Comparison of ENCODE assay signal across 8 mouse cellular contexts in genomic region chr11:5059704-5060156, GRCm38 (mm10). TPM values are rescaled to one million over a fixed set of nuclear protein-coding genes. Genes with fewer than 3 reads are reported as not detected.
DNase-seq lines count a peak whose midpoint lies in the region; ATAC-seq and TF ChIP-seq lines count a peak whose summit lies in the region.

No protein-coding gene starts in this region.

- no peak overlapping the region for H3K9ac ChIP-seq in intestine, embryonic 14.5 days (ENCODE audit: low read length)
- no peak overlapping the region for H3K9ac ChIP-seq in intestine, embryonic 15.5 days
- no peak overlapping the region for H3K9ac ChIP-seq in CH12.LX (ENCODE audit: insufficient read depth, low read depth)
- no peak overlapping the region for H3K9ac ChIP-seq in limb, embryonic 13.5 days

- no peak overlapping the region for H3K27ac ChIP-seq in intestine, embryonic 14.5 days (ENCODE audit: low read depth)
- H3K27ac ChIP-seq in intestine, embryonic 15.5 days = no peak overlapping the region
- H3K27ac ChIP-seq in CH12.LX (ENCODE audit: insufficient read depth, low read depth) = no peak overlapping the region
- no peak overlapping the region for H3K27ac ChIP-seq in heart, embryonic 10.5 days
- no peak overlapping the region for H3K27ac ChIP-seq in limb, embryonic 13.5 days

- peaks cover 86% of the 10 kb centered on the region for H3K27me3 ChIP-seq in intestine, embryonic 14.5 days (replicated peaks; ENCODE audit: control insufficient read depth, insufficient read depth, low read length)
- peaks cover 66% of the 10 kb centered on the region for H3K27me3 ChIP-seq in intestine, embryonic 15.5 days (replicated peaks)
- H3K27me3 ChIP-seq in CH12.LX (replicated peaks) = peaks cover 24% of the 10 kb centered on the region
- H3K27me3 ChIP-seq in heart, embryonic 10.5 days (ENCODE audit: insufficient read depth, poor library complexity, severe bottlenecking) = peaks cover 99% of the 10 kb centered on the region
- H3K27me3 ChIP-seq in limb, embryonic 13.5 days = peaks cover 99% of the 10 kb centered on the region

- in situ Hi-C loops in CH12.LX (cut with MboI; ENCODE audit: low pct_ligation_motif_present, low pct_unique_long_range_greater_than_20kb, low sequenced_read_pairs) = loop anchor here (5.0 kb wide), 1 partner anchor 38 kb away; the partner anchor contains the start of genes Ewsr1 and Rhbdd3

- TF ChIP-seq RAD21 in CH12.LX (IDR thresholded peaks at IDR 0.05; ENCODE audit: low read depth, low read length) = no peak; the same call in 1 of the 2 replicates

- TF ChIP-seq CTCF in CH12.LX (conservative IDR thresholded peaks at IDR 0.05 in 1 of 2, IDR thresholded peaks at IDR 0.05 in 1 of 2; ENCODE audit: low read depth in 2 of 2, low read length in 2 of 2) = peak; percentile 73 to 83

- DNase-seq in intestine, embryonic 14.5 days (ENCODE audit: low spot score) = peak; percentile 70
- DNase-seq in CH12.LX (ENCODE audit: extremely low read depth) = no peak
- peak; percentile 35 for DNase-seq in adrenal gland, postnatal 25 days
- no peak for DNase-seq in heart, embryonic 10.5 days (ENCODE audit: low spot score)
- DNase-seq in retina, embryonic 14.5 days (ENCODE audit: low spot score) = peak; percentile 74
- DNase-seq in Muller cell, postnatal 12 days (ENCODE audit: inconsistent ontology term) = no peak

- no peak for TF ChIP-seq POLR2A in CH12.LX (IDR thresholded peaks at IDR 0.05; ENCODE audit: low read depth, low read length)

- H3K4me1 ChIP-seq in intestine, embryonic 14.5 days (replicated peaks; ENCODE audit: control insufficient read depth, insufficient read depth, low read length) = peaks cover 30% of the 10 kb centered on the region
- peaks cover 57% of the 10 kb centered on the region for H3K4me1 ChIP-seq in intestine, embryonic 15.5 days (replicated peaks)
- peaks cover 45 to 88% of the 10 kb centered on the region in 2 experiments for H3K4me1 ChIP-seq in CH12.LX (ENCODE audit: control insufficient read depth in 1 of 2, insufficient read depth in 2 of 2)
- peaks cover 77% of the 10 kb centered on the region for H3K4me1 ChIP-seq in heart, embryonic 10.5 days
- peaks cover 87% of the 10 kb centered on the region for H3K4me1 ChIP-seq in limb, embryonic 13.5 days

- TF ChIP-seq EP300 in CH12.LX (IDR thresholded peaks at IDR 0.05; ENCODE audit: low read length) = no peak

- no peaks in the 10 kb centered on the region for H3K79me2 ChIP-seq in CH12.LX (replicated peaks; ENCODE audit: control insufficient read depth, extremely low read depth, insufficient read depth, poor library complexity, severe bottlenecking)

- H3K36me3 ChIP-seq in intestine, embryonic 14.5 days (ENCODE audit: control insufficient read depth, insufficient read depth, low read length) = no peaks in the 10 kb centered on the region
- no peaks in the 10 kb centered on the region for H3K36me3 ChIP-seq in intestine, embryonic 15.5 days
- H3K36me3 ChIP-seq in CH12.LX (replicated peaks in 1 of 2; ENCODE audit: control insufficient read depth in 1 of 2, insufficient read depth in 1 of 2, low read length in 1 of 2) = peaks cover 0 to 14% of the 10 kb centered on the region in 2 experiments
- H3K36me3 ChIP-seq in heart, embryonic 10.5 days = 0 out of 2 replicates have a peak, but pooled peaks cover 8% of the 10 kb centered on the region
- peaks cover 11% of the 10 kb centered on the region; the same call in 1 of the 2 replicates for H3K36me3 ChIP-seq in limb, embryonic 13.5 days

- ATAC-seq in intestine, embryonic 14.5 days (replicated peaks; ENCODE audit: low FRiP score, low TSS enrichment, low read depth) = no peak
- no peak for ATAC-seq in intestine, embryonic 15.5 days
- no peak for ATAC-seq in limb, embryonic 13.5 days (ENCODE audit: low FRiP score, low read depth)

- dilution Hi-C loops in CH12.LX (cut with MboI; ENCODE audit: extremely low pct_ligation_motif_present, extremely low pct_unique_long_range_greater_than_20kb, low sequenced_read_pairs) = no loop called here

- no peak overlapping the region for H3K4me2 ChIP-seq in intestine, embryonic 14.5 days (ENCODE audit: low read length)
- H3K4me2 ChIP-seq in intestine, embryonic 15.5 days (replicated peaks) = no peak overlapping the region
- no peak overlapping the region for H3K4me2 ChIP-seq in CH12.LX (ENCODE audit: insufficient read depth, low read depth, poor library complexity, severe bottlenecking)
- peak overlapping the region; percentile 94 for H3K4me2 ChIP-seq in limb, embryonic 13.5 days (replicated peaks)

- H3K4me3 ChIP-seq in intestine, embryonic 14.5 days (ENCODE audit: low read depth, low read length) = no peak overlapping the region
- H3K4me3 ChIP-seq in intestine, embryonic 15.5 days (replicated peaks) = no peak overlapping the region
- no peak overlapping the region for H3K4me3 ChIP-seq in CH12.LX (replicated peaks in 1 of 3; ENCODE audit: low read depth in 2 of 3, low read length in 2 of 3, poor library complexity in 1 of 3)
- H3K4me3 ChIP-seq in heart, embryonic 10.5 days = 0 out of 2 replicates have a peak overlapping the region, but pooled peaks have one; percentile 25
- peak overlapping the region; percentile 56 for H3K4me3 ChIP-seq in limb, embryonic 13.5 days

- H3K9me3 ChIP-seq in intestine, embryonic 14.5 days (ENCODE audit: control insufficient read depth, low read length) = no peaks in the 10 kb centered on the region
- no peaks in the 10 kb centered on the region for H3K9me3 ChIP-seq in intestine, embryonic 15.5 days
- H3K9me3 ChIP-seq in CH12.LX (replicated peaks; ENCODE audit: low read length) = no peaks in the 10 kb centered on the region
- H3K9me3 ChIP-seq in heart, embryonic 10.5 days = peaks cover 2% of the 10 kb centered on the region; the same call in 1 of the 2 replicates
- H3K9me3 ChIP-seq in limb, embryonic 13.5 days = no peaks in the 10 kb centered on the region

- 14% methylated on average over 27 of the region's 27 CpGs for WGBS in intestine, embryonic 14.5 days
- 22% methylated on average over 27 of the region's 27 CpGs for WGBS in intestine, embryonic 15.5 days
- 11% methylated on average over 27 of the region's 27 CpGs for WGBS in heart, embryonic 10.5 days
- 9% methylated on average over 27 of the region's 27 CpGs for WGBS in limb, embryonic 13.5 days

TF ChIP-seq in CH12.LX, 34 proteins besides CTCF, POLR2A, EP300 and RAD21:
- no peak for TF ChIP-seq ELF1 (IDR thresholded peaks at IDR 0.05; ENCODE audit: low read depth, low read length)
- TF ChIP-seq BHLHE40 (IDR thresholded peaks at IDR 0.05; ENCODE audit: low read depth, low read length) = 0 out of 2 replicates have a peak, but pooled peaks have one; percentile 3

RNA-seq across cellular contexts. Expression of gene Rasl10a, which starts 1.8 kb away (rescaled TPM):
- polyA plus RNA-seq in intestine, embryonic 14.5 days (2014; fragmentation: Nextera tagmentation; extraction: Ambion mirVana) = 1.1 and 1.9 TPM in 2 replicates
- polyA plus RNA-seq in intestine, embryonic 15.5 days (2015; fragmentation: Nextera tagmentation; extraction: Ambion mirVana) = 0.68 and 0.90 TPM in 2 replicates
- total RNA-seq in CH12.LX (2012; rRNA removed) (6.5 and 9.1 TPM in 2 replicates), CH12.LX (2014; rRNA removed) (2.1 and 3.0 TPM in 2 replicates)
- polyA plus RNA-seq in CH12.LX (2012; ENCODE audit: insufficient read length, low read depth) = 6.3 and 7.5 TPM in 2 replicates
- total RNA-seq in adrenal gland, postnatal 25 days (2021) = 0.39 TPM in 1 of 2 replicates, not detected in the other
- polyA plus RNA-seq in heart, embryonic 10.5 days (2016; fragmentation: Nextera tagmentation; extraction: Ambion mirVana) = 1.1 and 1.4 TPM in 2 replicates
- 4.2 and 5.2 TPM in 2 replicates for polyA plus RNA-seq in limb, embryonic 13.5 days (2015; fragmentation: Nextera tagmentation; extraction: Ambion mirVana)

RNA-seq across cellular contexts. Expression of gene Gas2l1, which starts 5.4 kb away (rescaled TPM):
- polyA plus RNA-seq in intestine, embryonic 14.5 days (2014; fragmentation: Nextera tagmentation; extraction: Ambion mirVana) = 27.4 and 29.3 TPM in 2 replicates
- 28.2 and 28.5 TPM in 2 replicates for polyA plus RNA-seq in intestine, embryonic 15.5 days (2015; fragmentation: Nextera tagmentation; extraction: Ambion mirVana)
- 8.8 and 10.0 TPM in 2 replicates for total RNA-seq in CH12.LX (2012; rRNA removed)
- total RNA-seq in CH12.LX (2014; rRNA removed) = 2.6 and 3.3 TPM in 2 replicates
- 10.2 and 12.5 TPM in 2 replicates for polyA plus RNA-seq in CH12.LX (2012; ENCODE audit: insufficient read length, low read depth)
- 42.4 and 46.1 TPM in 2 replicates for total RNA-seq in adrenal gland, postnatal 25 days (2021)
- polyA plus RNA-seq in heart, embryonic 10.5 days (2016; fragmentation: Nextera tagmentation; extraction: Ambion mirVana) = 27.0 and 34.4 TPM in 2 replicates
- 25.5 and 28.4 TPM in 2 replicates for polyA plus RNA-seq in limb, embryonic 13.5 days (2015; fragmentation: Nextera tagmentation; extraction: Ambion mirVana)

RNA-seq across cellular contexts. Expression of gene Rhbdd3, which starts 39.0 kb away (rescaled TPM):
- 30.4 TPM in 2 replicates for polyA plus RNA-seq in intestine, embryonic 14.5 days (2014; fragmentation: Nextera tagmentation; extraction: Ambion mirVana)
- polyA plus RNA-seq in intestine, embryonic 15.5 days (2015; fragmentation: Nextera tagmentation; extraction: Ambion mirVana) = 27.5 and 30.0 TPM in 2 replicates
- total RNA-seq in CH12.LX (2012; rRNA removed) = 16.8 and 17.0 TPM in 2 replicates
- 11.6 and 15.0 TPM in 2 replicates for total RNA-seq in CH12.LX (2014; rRNA removed)
- polyA plus RNA-seq in CH12.LX (2012; ENCODE audit: insufficient read length, low read depth) = 16.0 and 20.6 TPM in 2 replicates
- 18.8 and 27.9 TPM in 2 replicates for total RNA-seq in adrenal gland, postnatal 25 days (2021)
- polyA plus RNA-seq in heart, embryonic 10.5 days (2016; fragmentation: Nextera tagmentation; extraction: Ambion mirVana) = 34.2 and 35.0 TPM in 2 replicates
- polyA plus RNA-seq in limb, embryonic 13.5 days (2015; fragmentation: Nextera tagmentation; extraction: Ambion mirVana) = 25.1 and 25.9 TPM in 2 replicates

RNA-seq across cellular contexts. Expression of gene Ewsr1, which starts 39.3 kb away (rescaled TPM):
- polyA plus RNA-seq in intestine, embryonic 14.5 days (2014; fragmentation: Nextera tagmentation; extraction: Ambion mirVana) = 373 and 390 TPM in 2 replicates
- 571 and 594 TPM in 2 replicates for polyA plus RNA-seq in intestine, embryonic 15.5 days (2015; fragmentation: Nextera tagmentation; extraction: Ambion mirVana)
- total RNA-seq in CH12.LX (2012; rRNA removed) (399 and 425 TPM in 2 replicates), CH12.LX (2014; rRNA removed) (418 and 428 TPM in 2 replicates)
- polyA plus RNA-seq in CH12.LX (2012; ENCODE audit: insufficient read length, low read depth) = 1,159 and 1,267 TPM in 2 replicates
- 361 and 374 TPM in 2 replicates for total RNA-seq in adrenal gland, postnatal 25 days (2021)
- polyA plus RNA-seq in heart, embryonic 10.5 days (2016; fragmentation: Nextera tagmentation; extraction: Ambion mirVana) = 569 and 680 TPM in 2 replicates
- 920 and 938 TPM in 2 replicates for polyA plus RNA-seq in limb, embryonic 13.5 days (2015; fragmentation: Nextera tagmentation; extraction: Ambion mirVana)

Comparison
In these comparisons a context has a peak if more than half of its experiments do, and no peak if none do; other contexts are left out.
1. DNase-seq: peak in intestine, embryonic 14.5 days (single experiment), adrenal gland, postnatal 25 days (single experiment) and retina, embryonic 14.5 days (single experiment); none in CH12.LX (single experiment), heart, embryonic 10.5 days (single experiment) and Muller cell, postnatal 12 days (single experiment).
2. H3K4me3 ChIP-seq: peak in heart, embryonic 10.5 days (single experiment) and limb, embryonic 13.5 days (single experiment); none in intestine, embryonic 14.5 days (single experiment), intestine, embryonic 15.5 days (single experiment) and CH12.LX (0 of 3).